9 mouse cellular contexts compared by ENCODE assay signal in genomic region chr1:182764541-182765281, GRCm38 (mm10). TPM values are rescaled to one million over a fixed set of nuclear protein-coding genes. Genes with fewer than 3 reads are reported as not detected.
DNase-seq lines count a peak whose midpoint lies in the region; ATAC-seq and TF ChIP-seq lines count a peak whose summit lies in the region.
"Had no signal": no experiment of that assay in that cellular context is flagged by ENCODE, and none has a peak within 500 bp of the region (broad histone marks: within the 10 kb centered on the region; RNA-seq: fewer than 3 reads in every experiment).

No protein-coding gene starts in this region.

- intact Hi-C loops in heart, postnatal 10 days (cut with DNase I) = no loop called here
- intact Hi-C loops in left cerebral cortex, postnatal 4 days (cut with DNase I) = no loop called here

- no peaks in the 10 kb centered on the region for H3K36me3 ChIP-seq in lung, embryonic 16.5 days (ENCODE audit: control insufficient read depth, insufficient read depth, low read length)
- no peaks in the 10 kb centered on the region for H3K36me3 ChIP-seq in neural tube, embryonic 14.5 days (ENCODE audit: control insufficient read depth, insufficient read depth, low read length)

- H3K4me3 ChIP-seq in lung, embryonic 16.5 days (ENCODE audit: low read length) = peak overlapping the region; percentile 67
- H3K4me3 ChIP-seq in cortical plate, adult 2 months (ENCODE audit: insufficient read depth, low read length) = peak overlapping the region; percentile 59
- H3K4me3 ChIP-seq in neural tube, embryonic 14.5 days (ENCODE audit: low read depth, low read length) = peak overlapping the region; percentile 44

- H3K27ac ChIP-seq in lung, embryonic 16.5 days (ENCODE audit: low read length) = peak overlapping the region; percentile 37; the same call in 1 of the 2 replicates
- H3K27ac ChIP-seq in cortical plate, adult 2 months (ENCODE audit: insufficient read depth, low read length) = peak overlapping the region; percentile 49; the same call in 1 of the 2 replicates
- peak overlapping the region; percentile 88 for H3K27ac ChIP-seq in neural tube, embryonic 14.5 days (ENCODE audit: low read depth, low read length)

- H3K4me1 ChIP-seq in lung, embryonic 16.5 days (replicated peaks; ENCODE audit: control insufficient read depth, insufficient read depth, low read length) = peaks cover 11% of the 10 kb centered on the region
- H3K4me1 ChIP-seq in cortical plate, adult 2 months (ENCODE audit: control insufficient read depth, insufficient read depth, low read length) = peaks cover 3% of the 10 kb centered on the region; the same call in 1 of the 2 replicates
- peaks cover 4% of the 10 kb centered on the region; the same call in 1 of the 2 replicates for H3K4me1 ChIP-seq in neural tube, embryonic 14.5 days (ENCODE audit: control insufficient read depth, insufficient read depth, low read length)

- no peaks in the 10 kb centered on the region for H3K9me3 ChIP-seq in lung, embryonic 16.5 days (ENCODE audit: control insufficient read depth, low read length)
- no peaks in the 10 kb centered on the region for H3K9me3 ChIP-seq in neural tube, embryonic 14.5 days (ENCODE audit: control insufficient read depth, low read length)

- peaks cover 5% of the 10 kb centered on the region; the same call in 1 of the 2 replicates for H3K27me3 ChIP-seq in lung, embryonic 16.5 days (ENCODE audit: control insufficient read depth, insufficient read depth, low read depth, low read length)
- H3K27me3 ChIP-seq in neural tube, embryonic 14.5 days (ENCODE audit: control insufficient read depth, insufficient read depth, low read length) = no peaks in the 10 kb centered on the region

- ATAC-seq in lung, embryonic 16.5 days (ENCODE audit: low read depth) = peak; percentile 55
- ATAC-seq in neural tube, embryonic 14.5 days (ENCODE audit: low read depth) = peak; percentile 84

- peak overlapping the region; percentile 70 for H3K9ac ChIP-seq in lung, embryonic 16.5 days (ENCODE audit: low read length)
- peak overlapping the region; percentile 79 for H3K9ac ChIP-seq in neural tube, embryonic 14.5 days (replicated peaks; ENCODE audit: low read depth, low read length)

- no peak for TF ChIP-seq POLR2A in cortical plate, adult 2 months (IDR thresholded peaks at IDR 0.05; ENCODE audit: extremely low read depth, insufficient read depth, low read length)

- no peak for TF ChIP-seq CTCF in cortical plate, adult 2 months (IDR thresholded peaks at IDR 0.05; ENCODE audit: extremely low read depth, insufficient read depth, low read length)

- H3K4me2 ChIP-seq in lung, embryonic 16.5 days (ENCODE audit: low read depth, low read length) = peak overlapping the region; percentile 92
- peak overlapping the region; percentile 95 for H3K4me2 ChIP-seq in neural tube, embryonic 14.5 days (ENCODE audit: low read depth, low read length)

- WGBS in lung, embryonic 16.5 days = 4% methylated on average over 27 of the region's 27 CpGs
- under 1% methylated on average over 27 of the region's 27 CpGs for WGBS in neural tube, embryonic 14.5 days

- DNase-seq in lung, postnatal 14 days = no peak
- peak; percentile 23 to 27 for DNase-seq in heart, postnatal 10 days
- DNase-seq in left cerebral cortex, postnatal 4 days = peak; percentile 21
- DNase-seq in natural killer cell, adult 2 months (ENCODE audit: low spot score in 2 of 2) = no peak
- DNase-seq in adipocyte (ENCODE audit: low spot score) = no peak

RNA-seq across cellular contexts. Expression of gene Susd4, which starts 1.1 kb away (rescaled TPM):
- polyA plus RNA-seq in lung, embryonic 16.5 days (2015; fragmentation: Nextera tagmentation; extraction: Ambion mirVana) = 25.1 and 26.1 TPM in 2 replicates
- 128 and 136 TPM in 2 replicates for polyA plus RNA-seq in cortical plate, adult 2 months (2012; rRNA removed)
- under 1 TPM; 0.93 to 0.97 TPM for total RNA-seq in heart, postnatal 10 days (2021)
- total RNA-seq in left cerebral cortex, postnatal 4 days (2021) = 10 to 100 TPM; 40.2 to 49.1 TPM
- polyA plus RNA-seq in neural tube, embryonic 14.5 days (2014; fragmentation: Nextera tagmentation; extraction: Ambion mirVana) = 88.5 and 98.3 TPM in 2 replicates
- total RNA-seq: common myeloid progenitor, adult 5-6 weeks had no signal

RNA-seq across cellular contexts. Expression of gene Ccdc185, which starts 15.7 kb away (rescaled TPM):
- not detected in 2 replicates for polyA plus RNA-seq in lung, embryonic 16.5 days (2015; fragmentation: Nextera tagmentation; extraction: Ambion mirVana)
- polyA plus RNA-seq in cortical plate, adult 2 months (2012; rRNA removed) = not detected in 2 replicates
- not detected for total RNA-seq in heart, postnatal 10 days (2021)
- total RNA-seq in left cerebral cortex, postnatal 4 days (2021) = not detected
- not detected in 2 replicates for polyA plus RNA-seq in neural tube, embryonic 14.5 days (2014; fragmentation: Nextera tagmentation; extraction: Ambion mirVana)
- total RNA-seq: common myeloid progenitor, adult 5-6 weeks had no signal

Comparison
In these comparisons a context has a peak if more than half of its experiments do, and no peak if none do; other contexts are left out.
1. H3K27ac ChIP-seq: peak in every context shown above with its lines; median percentile 88 in neural tube, embryonic 14.5 days; 49 in cortical plate, adult 2 months; 37 in lung, embryonic 16.5 days.
2. DNase-seq: peak in heart, postnatal 10 days (2 of 2) and left cerebral cortex, postnatal 4 days (single experiment); none in lung, postnatal 14 days (single experiment), natural killer cell, adult 2 months (0 of 2) and adipocyte (single experiment).
3. Peak in every context shown above with its lines, with median percentiles within 50 percentile points of each other: H3K4me3 ChIP-seq.